Comparison of ENCODE assay signal across 9 mouse cellular contexts in genomic region chr10:27616641-27617415, GRCm38 (mm10). TPM values are rescaled to one million over a fixed set of nuclear protein-coding genes. Genes with fewer than 3 reads are reported as not detected.
A peak's percentile ranks its signal among the peaks of the same experiment; 100 is the strongest.
DNase-seq lines count a peak whose midpoint lies in the region; ATAC-seq and TF ChIP-seq lines count a peak whose summit lies in the region.
"Had no signal": no experiment of that assay in that cellular context is flagged by ENCODE, and none has a peak within 500 bp of the region (broad histone marks: within the 10 kb centered on the region; RNA-seq: fewer than 3 reads in every experiment).

No protein-coding gene starts in this region.

- peak overlapping the region; percentile 39 for H3K4me3 ChIP-seq in left cerebral cortex, adult 2 months
- H3K4me3 ChIP-seq in forebrain, embryonic 10.5 days = peak overlapping the region; percentile 49
- H3K4me3 ChIP-seq in heart, postnatal 0 days (ENCODE audit: low read depth, low read length) = peak overlapping the region; percentile 63
- H3K4me3 ChIP-seq in midbrain, embryonic 10.5 days = peak overlapping the region; percentile 49

- TF ChIP-seq EP300 in heart, postnatal 0 days (IDR thresholded peaks at IDR 0.05; ENCODE audit: low read depth) = no peak

- WGBS in forebrain, embryonic 10.5 days = 10% methylated on average over 18 of the region's 18 CpGs
- WGBS in heart, postnatal 0 days = 13% methylated on average over 18 of the region's 18 CpGs
- 13% methylated on average over 18 of the region's 18 CpGs for WGBS in midbrain, embryonic 10.5 days

- no peaks in the 10 kb centered on the region for H3K9me3 ChIP-seq in forebrain, embryonic 10.5 days
- H3K9me3 ChIP-seq in heart, postnatal 0 days (replicated peaks; ENCODE audit: control insufficient read depth, low read length) = no peaks in the 10 kb centered on the region
- no peaks in the 10 kb centered on the region for H3K9me3 ChIP-seq in midbrain, embryonic 10.5 days (replicated peaks)

- intact Hi-C loops in left cerebral cortex, adult 2 months (cut with DNase I) = no loop called here

- peaks cover 17% of the 10 kb centered on the region for H3K4me1 ChIP-seq in forebrain, embryonic 10.5 days
- no peaks in the 10 kb centered on the region for H3K4me1 ChIP-seq in heart, postnatal 0 days (ENCODE audit: control insufficient read depth, insufficient read depth)
- peaks cover 12% of the 10 kb centered on the region for H3K4me1 ChIP-seq in midbrain, embryonic 10.5 days

- TF ChIP-seq CTCF in left cerebral cortex, adult 2 months (IDR thresholded peaks at IDR 0.05) = no peak
- TF ChIP-seq CTCF in heart, postnatal 0 days (IDR thresholded peaks at IDR 0.05; ENCODE audit: low read depth) = no peak

- peak in 1 of 2 experiments; percentile 16 for DNase-seq in left cerebral cortex, adult 2 months (ENCODE audit: extremely low spot score in 1 of 2, low spot score in 2 of 2)
- no peak for DNase-seq in left cerebral cortex, adult 11 months (ENCODE audit: low spot score)
- DNase-seq in forebrain, embryonic 10.5 days (ENCODE audit: extremely low spot score, low spot score) = peak; percentile 38
- DNase-seq in heart, postnatal 0 days (ENCODE audit: low spot score) = peak; percentile 42
- DNase-seq in kidney, postnatal 14 days = peak; percentile 32
- DNase-seq in midbrain, embryonic 10.5 days (ENCODE audit: low spot score) = peak; percentile 44
- peak; percentile 59 for DNase-seq in testis, postnatal 10 days (ENCODE audit: low spot score)
- DNase-seq in right cerebral cortex, postnatal 25 days = no peak

- no peak overlapping the region for H3K27ac ChIP-seq in left cerebral cortex, adult 2 months
- peak overlapping the region; percentile 82 for H3K27ac ChIP-seq in forebrain, embryonic 10.5 days
- H3K27ac ChIP-seq in heart, postnatal 0 days (ENCODE audit: low read depth) = peak overlapping the region; percentile 87
- peak overlapping the region; percentile 75 for H3K27ac ChIP-seq in midbrain, embryonic 10.5 days (replicated peaks)
- H3K27ac ChIP-seq: liver, embryonic 14.5 days had no signal

- H3K36me3 ChIP-seq in forebrain, embryonic 10.5 days (replicated peaks) = no peaks in the 10 kb centered on the region
- H3K36me3 ChIP-seq in heart, postnatal 0 days (replicated peaks; ENCODE audit: control insufficient read depth, insufficient read depth, low read length) = no peaks in the 10 kb centered on the region
- H3K36me3 ChIP-seq in midbrain, embryonic 10.5 days = no peaks in the 10 kb centered on the region

- peak overlapping the region; percentile 70 for H3K4me2 ChIP-seq in heart, postnatal 0 days (ENCODE audit: low read depth, low read length)

- ATAC-seq in heart, postnatal 0 days (ENCODE audit: insufficient read depth, low read depth) = peak; percentile 74

- H3K27me3 ChIP-seq in forebrain, embryonic 10.5 days (ENCODE audit: poor library complexity, severe bottlenecking) = no peaks in the 10 kb centered on the region
- no peaks in the 10 kb centered on the region for H3K27me3 ChIP-seq in heart, postnatal 0 days (ENCODE audit: control insufficient read depth, insufficient read depth, low read length)
- no peaks in the 10 kb centered on the region for H3K27me3 ChIP-seq in midbrain, embryonic 10.5 days (ENCODE audit: low read depth, poor library complexity, severe bottlenecking)

- H3K9ac ChIP-seq in heart, postnatal 0 days (replicated peaks; ENCODE audit: low read depth, low read length) = peak overlapping the region; percentile 65
- H3K9ac ChIP-seq: liver, embryonic 14.5 days had no signal

RNA-seq across cellular contexts. Expression of gene Lama2, which starts 2.7 kb away (rescaled TPM):
- 10 to 100 TPM in 1 of 2 experiments, 1 to 10 TPM in 1; 7.2 to 11.6 TPM for total RNA-seq in left cerebral cortex, adult 2 months (2021)
- 5.4 and 6.0 TPM in 2 replicates for polyA plus RNA-seq in forebrain, embryonic 10.5 days (2016; fragmentation: Nextera tagmentation; extraction: Ambion mirVana)
- 64.0 and 85.5 TPM in 2 replicates for total RNA-seq in heart, postnatal 0 days (2014; rRNA removed; ENCODE audit: low replicate concordance)
- polyA plus RNA-seq in heart, postnatal 0 days (2015; fragmentation: Nextera tagmentation; extraction: Ambion mirVana) = 29.4 and 32.4 TPM in 2 replicates
- polyA plus RNA-seq in midbrain, embryonic 10.5 days (2016; fragmentation: Nextera tagmentation; extraction: Ambion mirVana) = 3.3 and 4.3 TPM in 2 replicates

Comparison
In these comparisons a context has a peak if more than half of its experiments do, and no peak if none do; other contexts are left out.
1. DNase-seq: peak in forebrain, embryonic 10.5 days (single experiment), heart, postnatal 0 days (single experiment), kidney, postnatal 14 days (single experiment), midbrain, embryonic 10.5 days (single experiment) and testis, postnatal 10 days (single experiment); none in left cerebral cortex, adult 11 months (single experiment) and right cerebral cortex, postnatal 25 days (single experiment).
2. Peak in every context shown above with its lines, with median percentiles within 50 percentile points of each other: H3K4me3 ChIP-seq.